Mouse (Mus musculus) left cerebral cortex, adult 11 months (tissue): ENCODE data around the gene Vil1.
A peak's percentile ranks its signal among the peaks of the same experiment; 100 is the strongest.

Source experiments
- DNase-seq: peaks from one replicate; pipeline ENCODE4 v3.0.0; 2022; ENCODE audit warnings: low spot score

The Vil1 gene

GRCm38 (mm10) chr1:74408589-74409504 lies at the start of gene Vil1:
Gene Vil1 (plus strand): TSS chr1:74409376.
- DNase-seq, result no peak

DNA sequence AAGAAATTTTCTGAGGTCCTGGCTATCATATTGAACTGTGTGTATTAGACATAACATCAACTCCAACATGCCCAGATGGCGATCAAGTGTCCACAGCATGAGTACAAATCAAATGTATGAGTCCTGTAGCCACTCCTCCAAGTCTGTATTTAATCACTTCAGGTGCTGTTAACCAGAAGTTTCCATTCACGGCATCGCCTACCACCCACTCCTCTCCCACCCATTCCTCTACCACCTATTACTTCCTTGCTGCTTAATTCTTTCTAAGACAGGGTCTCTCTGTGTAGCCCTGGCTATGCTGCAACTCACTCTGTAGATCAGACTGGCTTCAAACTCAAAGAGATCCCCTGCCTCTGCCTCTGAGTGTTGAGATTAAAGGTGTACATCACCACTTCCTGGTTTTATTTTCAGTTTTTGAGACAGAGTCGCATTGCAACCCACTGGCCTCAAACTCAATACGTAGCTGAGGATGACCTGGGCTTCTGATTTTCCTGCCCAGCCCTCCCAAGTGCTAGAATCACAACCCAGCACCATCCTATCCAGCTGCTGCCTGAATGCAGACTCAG lies 49.1 kb upstream of the Vil1 start:
- no peak for DNase-seq

GRCm38 (mm10) chr1:74361812-74362211 lies 47.4 kb upstream of the Vil1 start, which contains the start of gene Catip:
Gene Catip (plus strand): TSS chr1:74362108.
- peak; percentile 80 for DNase-seq

- no peak for DNase-seq
Observed at GRCm38 (mm10) chr1:74362325-74363229, 46.6 kb upstream of the Vil1 start.

DNA sequence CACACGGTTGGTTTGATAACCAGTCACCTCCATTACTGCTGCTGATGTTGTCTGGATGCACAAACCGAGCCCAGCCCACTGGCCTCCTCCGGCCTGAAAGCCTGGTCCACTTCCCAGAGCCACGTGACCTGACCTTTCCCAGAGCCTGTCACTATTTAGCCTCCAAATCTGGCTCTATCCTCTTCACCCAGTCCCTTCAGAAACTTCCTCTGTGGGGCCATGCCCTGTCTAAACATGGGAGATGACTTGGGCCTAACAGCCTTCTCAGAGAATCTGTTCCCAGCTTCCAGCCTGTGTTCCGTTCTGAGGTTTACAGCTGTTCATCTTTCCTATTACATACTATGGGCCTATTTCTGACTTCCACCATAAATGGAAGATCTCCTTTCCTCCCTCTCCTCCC lies 45.7 kb upstream of the Vil1 start:
- DNase-seq, result no peak

- DNase-seq, result no peak
Observed at GRCm38 (mm10) chr1:74364270-74364669, 44.9 kb upstream of the Vil1 start.

DNA sequence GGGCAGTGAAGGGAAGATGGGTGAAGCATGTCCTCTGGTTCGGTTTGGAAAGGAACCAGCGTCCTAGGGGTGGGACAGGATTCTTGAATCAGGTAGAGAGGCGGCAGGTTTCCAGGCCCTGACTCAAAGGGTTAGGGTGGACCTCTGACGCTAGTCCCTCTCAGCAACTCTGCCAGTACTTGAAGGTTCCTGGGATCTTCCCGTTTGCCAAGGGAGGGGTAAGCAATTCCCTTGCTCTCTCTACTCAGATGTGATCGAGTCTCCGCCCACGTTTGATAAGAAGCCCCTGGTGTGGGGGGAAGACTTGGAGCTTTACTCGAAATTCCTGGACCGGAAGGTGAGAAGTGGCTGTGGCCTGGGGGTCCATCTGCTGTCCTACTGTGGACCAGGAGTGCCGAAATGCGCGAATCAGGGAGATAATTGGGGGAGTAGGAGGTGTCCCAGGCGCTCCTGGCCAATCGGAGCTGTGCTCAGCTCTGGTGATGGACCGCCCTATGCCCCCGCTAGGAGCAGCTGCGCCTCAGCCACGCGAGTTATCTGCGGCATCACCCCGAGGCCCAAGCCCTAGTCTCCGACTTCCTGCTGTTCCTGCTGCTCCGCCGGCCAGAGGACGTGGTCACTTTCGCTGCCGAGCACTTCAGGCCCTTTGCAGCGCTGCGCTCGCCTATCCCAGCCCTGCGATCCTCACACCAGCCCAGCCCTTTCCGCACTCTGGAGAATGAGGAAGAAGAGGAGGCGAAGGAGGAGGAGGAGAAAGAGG lies 41.1 kb upstream of the Vil1 start:
- no peak for DNase-seq

- DNase-seq, result no peak
Observed at GRCm38 (mm10) chr1:74370040-74370439, 39.1 kb upstream of the Vil1 start.

GRCm38 (mm10) chr1:74373372-74373771 lies 35.8 kb upstream of the Vil1 start:
- no peak for DNase-seq

DNA sequence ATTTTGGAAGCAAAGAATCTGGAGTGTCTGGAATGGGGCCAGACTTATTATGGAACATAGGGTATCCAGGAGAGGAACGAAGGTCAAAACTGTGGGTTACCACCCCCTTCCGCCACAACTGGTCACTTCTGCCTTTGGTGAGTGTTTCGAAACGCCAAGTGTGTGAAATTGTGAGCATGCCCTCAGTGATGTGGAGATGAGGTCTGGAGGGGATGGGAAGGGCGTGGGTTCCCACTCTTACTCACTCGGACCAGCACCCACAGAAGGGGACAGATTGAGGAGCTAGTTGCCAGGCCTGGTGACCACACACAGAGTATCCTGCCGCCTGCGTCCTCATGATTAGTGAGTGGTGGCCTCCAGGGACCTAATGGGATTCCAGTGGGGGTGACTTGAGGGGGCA lies 34.2 kb upstream of the Vil1 start, which contains the start of gene Slc11a1:
Slc11a1 (plus strand) TSS at position 216 of the 400 bp plus-strand sequence.
- DNase-seq, result no peak

- DNase-seq, result no peak
Observed at GRCm38 (mm10) chr1:74375561-74375960, 33.6 kb upstream of the Vil1 start.

DNA sequence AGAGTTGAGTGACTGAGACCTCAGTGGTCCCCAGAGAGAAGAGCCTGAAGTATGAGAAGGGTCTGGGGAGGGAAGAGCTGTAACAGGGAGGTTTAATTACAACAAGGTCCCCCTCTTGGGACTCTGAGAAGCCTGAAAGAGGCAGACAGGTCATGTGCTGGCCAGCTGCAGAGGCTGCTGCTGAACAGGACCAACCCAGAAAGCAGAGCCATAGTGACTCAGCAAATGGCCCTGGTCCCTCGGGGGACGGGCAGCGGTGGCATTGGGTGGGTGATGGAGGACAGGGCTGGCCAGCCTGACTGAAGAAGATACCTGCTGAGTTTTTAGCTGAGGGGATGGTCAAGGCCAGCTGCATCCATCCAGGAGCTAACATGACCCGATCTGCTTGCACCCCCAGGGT lies 32.8 kb upstream of the Vil1 start:
- no peak for DNase-seq

GRCm38 (mm10) chr1:74379058-74379504 lies 30.1 kb upstream of the Vil1 start:
- no peak for DNase-seq

DNA sequence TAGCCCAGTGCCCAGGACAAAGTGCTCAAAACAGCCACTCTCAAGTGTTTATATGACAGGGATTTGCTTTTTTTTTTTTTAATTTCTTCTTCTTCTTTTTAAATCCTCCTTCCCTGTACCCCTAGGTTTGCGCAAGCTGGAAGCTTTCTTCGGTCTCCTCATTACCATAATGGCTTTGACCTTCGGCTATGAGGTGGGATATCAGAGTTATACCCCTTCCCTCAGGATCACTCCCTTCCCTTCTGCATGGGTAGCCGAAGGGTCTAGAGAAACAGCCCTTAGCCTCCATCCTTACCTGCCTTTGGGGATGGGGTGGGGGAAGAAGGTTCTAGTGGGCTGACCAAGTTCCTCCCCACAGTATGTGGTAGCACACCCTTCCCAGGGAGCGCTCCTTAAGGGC lies 28.7 kb upstream of the Vil1 start:
- DNase-seq, result no peak

DNA sequence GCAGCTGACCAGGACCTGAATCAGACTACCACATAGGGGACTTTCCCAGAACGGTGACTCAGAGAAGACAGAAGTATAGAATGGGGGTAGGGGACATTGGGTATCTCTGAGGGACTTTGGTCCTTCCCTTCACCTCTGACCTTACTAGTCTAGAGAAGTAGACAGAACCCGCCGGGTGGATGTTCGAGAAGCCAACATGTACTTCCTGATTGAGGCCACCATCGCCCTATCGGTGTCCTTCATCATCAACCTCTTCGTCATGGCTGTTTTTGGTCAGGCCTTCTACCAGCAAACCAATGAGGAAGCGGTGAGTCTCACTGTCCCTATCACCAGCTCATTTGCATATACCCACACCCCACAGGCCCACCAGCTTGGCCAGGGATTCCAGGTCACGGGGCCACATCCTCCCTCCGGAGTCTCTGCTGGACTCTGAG lies 27.6 kb upstream of the Vil1 start:
- DNase-seq, result no peak

DNA sequence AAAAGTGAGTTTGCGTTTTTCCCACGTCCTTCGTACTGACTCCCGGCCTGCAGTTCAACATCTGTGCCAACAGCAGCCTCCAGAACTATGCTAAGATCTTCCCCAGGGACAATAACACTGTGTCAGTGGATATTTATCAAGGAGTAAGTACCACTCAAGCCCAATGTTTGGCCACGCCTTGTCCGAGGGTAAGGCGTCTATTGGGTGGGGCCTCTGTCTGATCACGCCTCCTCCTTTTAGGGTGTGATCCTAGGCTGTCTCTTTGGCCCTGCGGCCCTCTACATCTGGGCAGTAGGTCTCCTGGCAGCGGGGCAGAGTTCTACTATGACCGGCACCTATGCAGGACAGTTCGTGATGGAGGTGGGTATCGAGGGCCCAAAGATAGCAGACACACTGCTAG lies 25.8 kb upstream of the Vil1 start:
- DNase-seq, result no peak

- no peak for DNase-seq
Observed at GRCm38 (mm10) chr1:74384525-74384924, 24.7 kb upstream of the Vil1 start.

- no peak for DNase-seq
Observed at GRCm38 (mm10) chr1:74385064-74385463, 24.1 kb upstream of the Vil1 start.

DNA sequence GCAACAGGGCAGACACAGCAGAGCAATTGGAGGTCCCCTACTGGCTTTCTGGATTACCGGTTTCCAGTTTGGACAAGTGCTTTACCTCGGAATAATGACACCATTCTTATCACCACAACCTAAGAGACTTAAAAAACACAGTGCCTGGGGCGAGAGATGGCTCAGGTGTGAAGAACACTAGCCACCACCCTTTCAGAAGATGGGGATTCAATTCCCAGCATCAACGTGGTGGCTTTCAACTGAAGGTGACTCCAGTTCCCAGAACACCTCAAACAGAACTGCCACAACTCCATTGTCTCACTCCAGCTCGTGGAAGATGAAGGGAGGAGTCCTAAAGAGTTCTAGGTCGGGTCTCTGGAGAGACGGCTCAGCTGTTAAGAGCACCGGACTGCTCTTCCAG lies 23.6 kb upstream of the Vil1 start:
- DNase-seq, result no peak

DNA sequence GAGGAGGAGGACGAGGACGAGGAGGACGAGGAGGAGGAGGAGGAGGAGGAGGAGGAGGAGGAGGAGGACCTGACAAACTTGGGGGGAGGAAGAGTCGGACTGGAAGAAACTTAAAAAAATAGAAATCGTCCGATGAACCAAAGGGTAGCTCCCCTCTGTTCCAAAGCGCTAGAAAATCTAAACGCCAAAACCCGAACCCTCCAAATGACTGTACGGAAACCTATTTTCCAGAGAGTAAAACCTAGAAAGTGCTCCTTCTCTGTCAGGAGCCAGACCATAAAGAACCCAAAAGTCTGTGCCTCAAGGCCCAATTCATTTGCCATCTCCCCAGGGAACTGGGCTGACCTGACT lies 22.8 kb upstream of the Vil1 start:
- no peak for DNase-seq

GRCm38 (mm10) chr1:74386714-74387385 lies 22.3 kb upstream of the Vil1 start:
- DNase-seq, result peak; percentile 90
